Mouse (Mus musculus) stomach, embryonic 14.5 days (tissue): ENCODE measurements around the gene Ccr4. TPM values are rescaled to one million over a fixed set of nuclear protein-coding genes. Genes with fewer than 3 reads are reported as not detected.

ENCODE experiments used
- ATAC-seq: fragments of 200-750 bp; cut with Nextera tagmentation; 2 replicates; pipeline ENCODE4 v1.8.0; 2017; ENCODE audit warnings: low read depth, moderate TSS enrichment; ENCODE audit not compliant: insufficient number of reproducible peaks, insufficient read depth, low FRiP score
- H3K27ac ChIP-seq: fragments of 300-500 bp; sonication (generic); 2 replicates; pipeline ENCODE4 v1.5.1; 2014; ENCODE audit warnings: mild to moderate bottlenecking, low read length, moderate library complexity, mixed read lengths
- H3K27me3 ChIP-seq: fragments of 300-500 bp; sonication (generic); 2 replicates; pipeline ENCODE4 v1.6.1; 2014; ENCODE audit warnings: low read length, control low read depth, mixed read lengths; ENCODE audit not compliant: control insufficient read depth, insufficient read depth
- H3K36me3 ChIP-seq: fragments of 300-500 bp; sonication (generic); 2 replicates; pipeline ENCODE4 v1.6.1; 2014; ENCODE audit warnings: mild to moderate bottlenecking, control low read depth, low read length, moderate library complexity, mixed read lengths; ENCODE audit not compliant: control insufficient read depth, insufficient read depth
- H3K4me1 ChIP-seq: fragments of 300-500 bp; sonication (generic); 2 replicates; pipeline ENCODE4 v1.6.1; 2014; ENCODE audit warnings: low read length, control low read depth, mixed read lengths; ENCODE audit not compliant: control insufficient read depth, insufficient read depth
- H3K4me2 ChIP-seq: fragments of 300-500 bp; sonication (generic); replicated peaks from 2 replicates; pipeline ENCODE4 v1.6.1; 2014; ENCODE audit warnings: low read depth, low read length, control low read depth
- H3K4me3 ChIP-seq: fragments of 300-500 bp; sonication (generic); 2 replicates; pipeline ENCODE4 v1.5.1; 2014; ENCODE audit warnings: low read depth, low read length, control low read depth
- H3K9ac ChIP-seq: fragments of 300-500 bp; sonication (generic); replicated peaks from 2 replicates; pipeline ENCODE4 v1.6.1; 2014; ENCODE audit warnings: low read depth, mild to moderate bottlenecking, control low read depth, low read length, moderate library complexity, mixed read lengths
- H3K9me3 ChIP-seq: fragments of 300-500 bp; sonication (generic); 2 replicates; pipeline ENCODE4 v1.6.1; 2016; ENCODE audit warnings: low read depth, low read length, control low read depth; ENCODE audit not compliant: control insufficient read depth
- WGBS: fragments of 180-500 bp; shearing (Covaris S2); extraction: QIAGEN DNeasy Blood & Tissue Kit; methylation state at CpG from one replicate; pipeline ENCODE4 v1.1.7; 2014; 5-methylcytosine and 5-hydroxymethylcytosine counted together
- polyA plus RNA-seq: library from polyadenylated mRNA; unstranded; fragments of >200 nt; fragmentation: Nextera tagmentation; extraction: Ambion mirVana; gene quantifications from 2 replicates; pipeline ENCODE4 v1.2.1, GENCODE M21; 2014

The Ccr4 gene
- polyA plus RNA-seq, 1 experiment from 2014 or later, result not detected

DNA sequence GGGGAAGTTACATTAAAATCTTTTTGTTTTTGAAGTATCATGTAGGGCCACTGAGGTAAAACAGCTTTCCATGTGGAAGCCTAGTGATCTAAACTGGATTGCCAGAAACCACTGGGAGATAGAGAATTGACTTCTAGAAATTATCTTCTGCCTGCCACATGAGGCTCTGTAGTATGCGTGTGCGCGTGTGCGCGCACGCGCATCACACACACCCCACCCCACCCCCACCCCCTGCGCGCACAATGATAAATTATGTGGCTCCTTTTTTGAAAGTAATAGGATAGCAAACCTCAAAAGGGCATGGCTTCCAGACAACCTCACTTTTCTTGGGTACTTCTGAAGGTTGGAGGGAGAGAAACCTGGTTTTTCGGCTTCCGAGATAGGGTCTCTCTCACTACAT lies 2.8 kb downstream of the Ccr4 start:
- Histone ChIP-seq H3K4me1 (no peaks in the 10 kb centered on the region), H3K9me3 (no peaks in the 10 kb centered on the region), H3K9ac (no peak overlapping the region), H3K4me2 (no peak overlapping the region), H3K27me3 (no peaks in the 10 kb centered on the region), H3K4me3 (no peak overlapping the region), H3K27ac (no peak overlapping the region), H3K36me3 (no peaks in the 10 kb centered on the region)
- 94% methylated on average over 11 of the region's 11 CpGs for WGBS
- ATAC-seq, result no peak

GRCm38 (mm10) chr9:114501111-114501510 lies 3.6 kb downstream of the Ccr4 start:
- no peak for ATAC-seq
- Histone ChIP-seq H3K27me3 (no peaks in the 10 kb centered on the region), H3K36me3 (no peaks in the 10 kb centered on the region), H3K4me2 (no peak overlapping the region), H3K9me3 (no peaks in the 10 kb centered on the region), H3K27ac (no peak overlapping the region), H3K9ac (no peak overlapping the region), H3K4me1 (no peaks in the 10 kb centered on the region), H3K4me3 (no peak overlapping the region)
- 91% methylated on average over 7 of the region's 7 CpGs for WGBS

GRCm38 (mm10) chr9:114499783-114500515 lies 4.8 kb downstream of the Ccr4 start:
- Histone ChIP-seq H3K4me1 (no peaks in the 10 kb centered on the region), H3K4me3 (no peak overlapping the region), H3K36me3 (no peaks in the 10 kb centered on the region), H3K9ac (no peak overlapping the region), H3K9me3 (no peaks in the 10 kb centered on the region), H3K27ac (no peak overlapping the region), H3K27me3 (no peaks in the 10 kb centered on the region), H3K4me2 (0 out of 2 replicates have a peak overlapping the region, but pooled peaks have one; percentile 5)
- 0 out of 2 replicates have a peak, but pooled peaks have one; percentile 35 for ATAC-seq
- WGBS, result 21% methylated on average over 15 of the region's 15 CpGs

DNA sequence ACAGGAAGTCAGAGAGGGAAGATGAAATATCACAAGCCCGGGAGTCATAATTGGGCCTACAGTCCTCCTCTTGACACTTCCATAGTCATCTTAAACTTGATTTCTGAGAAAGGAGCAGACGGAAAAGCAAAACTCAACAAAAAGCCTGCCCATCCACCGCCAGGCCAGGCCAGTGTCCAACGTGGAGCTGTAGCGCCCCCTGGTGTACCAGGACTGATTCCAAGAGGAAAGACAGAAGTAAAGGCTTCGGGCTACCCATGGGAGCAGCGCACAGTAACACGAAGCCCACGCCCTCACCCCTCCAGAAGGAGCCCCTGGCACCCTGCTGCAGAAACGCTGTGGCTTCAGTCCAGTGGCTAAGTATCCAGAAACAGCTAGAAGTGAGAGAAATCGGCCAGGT lies 6.5 kb downstream of the Ccr4 start:
- WGBS, result 6% methylated on average over 11 of the region's 11 CpGs
- H3K9me3 ChIP-seq, result no peaks in the 10 kb centered on the region
- H3K9ac ChIP-seq, result no peak overlapping the region
- no peak overlapping the region; the same call in 1 of the 2 replicates for H3K4me2 ChIP-seq
- peak; percentile 56; the same call in 1 of the 2 replicates for ATAC-seq
- H3K27ac ChIP-seq, result no peak overlapping the region
- no peak overlapping the region for H3K4me3 ChIP-seq
- H3K36me3 ChIP-seq, result no peaks in the 10 kb centered on the region
- H3K27me3 ChIP-seq, result no peaks in the 10 kb centered on the region
- no peaks in the 10 kb centered on the region for H3K4me1 ChIP-seq

- Histone ChIP-seq H3K36me3 (no peaks in the 10 kb centered on the region), H3K27ac (no peak overlapping the region), H3K9ac (no peak overlapping the region), H3K4me2 (no peak overlapping the region), H3K4me3 (no peak overlapping the region), H3K9me3 (no peaks in the 10 kb centered on the region), H3K4me1 (no peaks in the 10 kb centered on the region), H3K27me3 (no peaks in the 10 kb centered on the region)
- 71% methylated on average over 7 of the region's 7 CpGs for WGBS
- ATAC-seq, result no peak
Measured at GRCm38 (mm10) chr9:114496469-114496868, 8.2 kb downstream of the Ccr4 start.

DNA sequence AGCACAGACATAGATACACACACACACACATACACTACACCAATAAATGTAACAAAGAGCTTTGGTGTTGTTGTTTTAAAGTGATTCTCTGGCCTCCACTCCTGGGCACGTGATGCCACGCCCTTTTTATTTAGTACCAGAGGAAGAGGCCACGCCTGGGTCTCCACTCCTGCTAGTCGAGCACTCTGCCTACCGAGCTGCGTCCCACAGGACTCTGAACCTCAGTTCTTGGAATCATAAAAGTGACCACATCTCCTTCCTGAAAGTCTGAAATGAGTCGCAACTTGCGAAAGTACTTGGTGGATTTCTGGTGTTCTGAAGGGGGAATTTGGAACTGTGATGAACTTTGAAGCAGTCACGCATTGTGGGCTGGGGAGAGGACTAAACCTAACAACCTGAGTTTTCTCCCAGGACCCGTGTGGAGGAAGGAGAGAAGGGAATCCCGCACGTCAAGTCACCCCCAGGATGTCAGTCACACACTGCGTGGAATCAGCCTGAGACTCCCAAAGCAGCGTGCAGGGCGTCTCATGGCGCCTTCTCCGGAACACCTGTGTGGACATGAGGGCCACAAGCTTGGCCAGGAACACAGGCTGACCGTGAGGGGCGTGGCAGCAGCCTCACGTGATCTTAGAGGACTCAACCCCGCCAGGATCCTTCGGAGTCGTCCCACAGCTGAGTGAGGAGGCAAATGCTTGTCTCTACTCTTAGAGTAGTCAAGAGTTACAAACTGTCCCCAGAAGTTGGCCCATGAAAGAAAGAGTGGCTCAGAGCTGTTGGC lies 17.0 kb downstream of the Ccr4 start:
- Histone ChIP-seq H3K4me1 (no peaks in the 10 kb centered on the region), H3K27ac (no peak overlapping the region), H3K4me2 (no peak overlapping the region), H3K36me3 (no peaks in the 10 kb centered on the region), H3K9ac (no peak overlapping the region), H3K9me3 (no peaks in the 10 kb centered on the region), H3K27me3 (no peaks in the 10 kb centered on the region), H3K4me3 (no peak overlapping the region)
- WGBS, result 81% methylated on average over 23 of the region's 23 CpGs
- no peak; the same call in 1 of the 2 replicates for ATAC-seq

DNA sequence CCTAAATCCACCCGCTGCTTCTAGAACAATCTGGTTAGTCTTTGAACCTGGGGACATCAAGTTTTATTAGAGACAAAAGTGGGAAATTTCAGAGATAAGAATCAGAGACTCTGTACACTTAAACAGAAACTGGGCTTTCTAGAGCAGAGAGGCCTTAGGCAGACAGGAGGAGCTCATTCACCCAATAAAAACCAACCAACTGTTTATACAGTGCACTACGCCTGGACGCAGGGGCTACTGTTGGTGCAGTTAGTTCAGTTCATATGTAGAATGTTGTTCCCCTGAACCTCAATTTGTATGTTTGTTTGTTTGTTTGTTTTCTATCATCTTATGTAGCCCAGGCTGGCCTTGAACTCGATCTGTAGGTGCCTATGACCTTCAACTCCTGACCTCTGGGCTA lies 17.9 kb downstream of the Ccr4 start:
- 70% methylated on average over 4 of the region's 4 CpGs for WGBS
- ATAC-seq, result no peak
- Histone ChIP-seq H3K36me3 (no peaks in the 10 kb centered on the region), H3K4me2 (no peak overlapping the region), H3K9ac (no peak overlapping the region), H3K27me3 (no peaks in the 10 kb centered on the region), H3K27ac (no peak overlapping the region), H3K9me3 (no peaks in the 10 kb centered on the region), H3K4me3 (no peak overlapping the region), H3K4me1 (no peaks in the 10 kb centered on the region)

DNA sequence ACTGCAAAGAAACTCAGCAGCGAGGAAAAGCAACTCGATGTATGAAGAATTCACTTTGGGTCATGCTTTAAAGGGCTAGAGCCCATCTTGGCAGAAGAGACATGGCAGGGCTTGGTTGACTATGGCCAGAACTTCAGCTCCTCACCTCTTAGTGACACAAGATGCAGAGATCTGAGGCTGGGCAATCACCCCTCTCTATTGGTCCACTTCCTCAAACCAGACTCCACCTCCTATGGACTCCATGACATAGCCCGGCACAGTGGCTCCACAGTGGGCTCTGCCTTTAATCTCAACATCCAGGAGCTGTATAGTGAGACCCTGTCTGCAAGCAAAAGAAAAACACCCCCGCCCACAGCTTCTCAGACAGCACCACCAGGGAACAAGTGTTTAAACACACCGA lies 19.9 kb downstream of the Ccr4 start:
- H3K9ac ChIP-seq, result no peak overlapping the region

More for the DNA sequence above, 19.9 kb downstream of the Ccr4 start:
- no peak overlapping the region for H3K27ac ChIP-seq
- 75% methylated on average over 5 of the region's 5 CpGs for WGBS
- no peak overlapping the region for H3K4me2 ChIP-seq
- H3K27me3 ChIP-seq, result no peaks in the 10 kb centered on the region
- no peak for ATAC-seq
- H3K9me3 ChIP-seq, result no peaks in the 10 kb centered on the region
- H3K4me1 ChIP-seq, result no peaks in the 10 kb centered on the region
- no peaks in the 10 kb centered on the region for H3K36me3 ChIP-seq
- H3K4me3 ChIP-seq, result no peak overlapping the region
